Mouse (Mus musculus): ENCODE data around the gene Plek. TPM values are rescaled to one million over a fixed set of nuclear protein-coding genes. Genes with fewer than 3 reads are reported as not detected.
A peak's percentile ranks its signal among the peaks of the same experiment; 100 is the strongest.

Plek gene
- total RNA-seq, 2 experiments from 2014 or later, result 6.0 to 7.6 TPM

GRCm38 (mm10) chr11:16957030-16957429 lies 95.2 kb downstream of the Plek start:
- intact Hi-C loops (cut with DNase I), result no loop called here
- no peak for DNase-seq (ENCODE audit: low spot score in 2 of 2)

GRCm38 (mm10) chr11:16956115-16956862 lies 95.9 kb downstream of the Plek start:
- intact Hi-C loops (cut with DNase I), result no loop called here

GRCm38 (mm10) chr11:16951761-16952010 lies 100.5 kb downstream of the Plek start:
- intact Hi-C loops (cut with DNase I), result no loop called here
- DNase-seq (ENCODE audit: low spot score in 2 of 2), result no peak

More at GRCm38 (mm10) chr11:16956115-16956862, 95.9 kb downstream of the Plek start:
- DNase-seq (ENCODE audit: low spot score in 2 of 2), result no peak

GRCm38 (mm10) chr11:16950976-16951760 lies 101.0 kb downstream of the Plek start, which contains the start of gene Fbxo48:
TSS of gene Fbxo48 (plus strand) at chr11:16951375.
- intact Hi-C loops (cut with DNase I), result no loop called here
- peak; percentile 90 to 92 for DNase-seq (ENCODE audit: low spot score in 2 of 2)

GRCm38 (mm10) chr11:16950226-16950975 lies 101.8 kb downstream of the Plek start:
- intact Hi-C loops (cut with DNase I), result no loop called here
- no peak for DNase-seq (ENCODE audit: low spot score in 2 of 2)

GRCm38 (mm10) chr11:16948756-16949155 lies 103.4 kb downstream of the Plek start:
- DNase-seq (ENCODE audit: low spot score in 2 of 2), result no peak
- intact Hi-C loops (cut with DNase I), result loop anchor here (2.0 kb wide), 1 partner anchor 424 kb away; no protein-coding TSS in a partner anchor

- intact Hi-C loops (cut with DNase I), result no loop called here
- DNase-seq (ENCODE audit: low spot score in 2 of 2), result no peak
Measured at GRCm38 (mm10) chr11:16943016-16943415, 109.2 kb downstream of the Plek start.

- intact Hi-C loops (cut with DNase I), result no loop called here
- DNase-seq (ENCODE audit: low spot score in 2 of 2), result no peak
Measured at GRCm38 (mm10) chr11:16941973-16942452, 110.2 kb downstream of the Plek start.

- no peak for DNase-seq (ENCODE audit: low spot score in 2 of 2)
- intact Hi-C loops (cut with DNase I), result no loop called here
Measured at GRCm38 (mm10) chr11:16941103-16941793, 110.9 kb downstream of the Plek start.

- intact Hi-C loops (cut with DNase I), result no loop called here
- no peak for DNase-seq (ENCODE audit: low spot score in 2 of 2)
Measured at GRCm38 (mm10) chr11:16935577-16936236, 116.5 kb downstream of the Plek start.

GRCm38 (mm10) chr11:16932159-16932558 lies 120.0 kb downstream of the Plek start:
- intact Hi-C loops (cut with DNase I), result no loop called here
- no peak for DNase-seq (ENCODE audit: low spot score in 2 of 2)

Other genes starting within 250 kb of the Plek start
- gene Fbxo48, start 101.0 kb downstream of the Plek start, total RNA-seq (2021), result 1 to 10 TPM; 1.3 to 1.5 TPM
- gene Cnrip1, start 795 bp downstream of the Plek start, total RNA-seq (2021), result 100 to 1,000 TPM in 1 of 2 experiments, 10 to 100 TPM in 1; 99.5 to 105 TPM
- 100 to 1,000 TPM; 705 to 781 TPM for gene Ppp3r1, start 106.9 kb upstream of the Plek start, total RNA-seq (2021)
- gene Wdr92, start 129.7 kb upstream of the Plek start, total RNA-seq (2021), result 1 to 10 TPM; 8.0 to 8.6 TPM
- gene Pno1, start 159.2 kb upstream of the Plek start, total RNA-seq (2021), result 10 to 100 TPM; 24.0 to 26.1 TPM
- gene C1d, start 205.2 kb upstream of the Plek start, total RNA-seq (2021), result 10 to 100 TPM; 36.6 to 39.8 TPM